8 mouse cellular contexts compared by ENCODE assay signal in the genomic region with DNA sequence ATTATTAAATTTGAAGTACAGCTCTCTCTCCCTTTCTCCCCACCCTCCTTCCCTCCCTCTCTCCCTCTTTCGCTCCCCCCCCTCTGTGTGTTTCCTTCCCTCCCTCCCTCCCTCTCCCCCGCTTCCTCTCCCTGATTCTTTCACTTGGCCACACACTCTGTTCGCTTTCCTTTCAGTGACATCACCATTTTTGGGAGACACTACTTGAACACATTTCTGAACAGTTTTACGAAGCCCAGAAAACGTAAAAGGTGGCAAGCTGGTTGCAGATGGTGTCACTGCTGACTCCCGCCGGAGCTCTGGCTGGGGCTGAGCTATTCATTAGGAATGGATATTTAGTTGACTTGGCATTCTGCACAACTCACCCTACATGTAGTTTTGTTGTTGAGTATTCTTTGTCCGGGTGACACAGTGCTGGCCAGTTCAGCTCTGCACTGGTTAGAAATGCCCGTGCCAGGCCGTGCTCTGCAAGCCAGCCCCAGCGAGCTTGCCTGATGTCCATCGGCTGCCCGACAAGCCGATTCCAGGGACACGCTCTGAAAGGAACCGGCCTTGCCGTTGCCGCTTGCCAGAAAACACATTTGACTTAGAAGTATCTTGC. TPM values are rescaled to one million over a fixed set of nuclear protein-coding genes. Genes with fewer than 3 reads are reported as not detected.
A peak's percentile ranks its signal among the peaks of the same experiment; 100 is the strongest.
DNase-seq lines count a peak whose midpoint lies in the region; ATAC-seq and TF ChIP-seq lines count a peak whose summit lies in the region.

No protein-coding gene starts in this region.

- peak; percentile 29 for DNase-seq in embryo, embryonic 11 days
- DNase-seq in embryo, embryonic 10.5 days (ENCODE audit: low spot score) = no peak
- DNase-seq in Muller cell, postnatal 12 days (ENCODE audit: inconsistent ontology term) = peak; percentile 90
- DNase-seq in heart, postnatal 0 days (ENCODE audit: low spot score) = peak; percentile 32
- peak; percentile 57 for DNase-seq in layer of hippocampus, postnatal 36 days
- DNase-seq in retina, embryonic 14.5 days (ENCODE audit: low spot score) = peak; percentile 29

- peak overlapping the region; percentile 36; the same call in 1 of the 2 replicates for H3K27ac ChIP-seq in cortical plate, adult 2 months (ENCODE audit: insufficient read depth, low read length)
- H3K27ac ChIP-seq in heart, postnatal 0 days (ENCODE audit: low read depth) = peak overlapping the region; percentile 12

- no peak for TF ChIP-seq EP300 in heart, postnatal 0 days (IDR thresholded peaks at IDR 0.05; ENCODE audit: low read depth)

- 67% methylated on average over 18 of the region's 18 CpGs for WGBS in heart, postnatal 0 days

- no peak for TF ChIP-seq CTCF in cortical plate, adult 2 months (IDR thresholded peaks at IDR 0.05; ENCODE audit: extremely low read depth, insufficient read depth, low read length)
- no peak for TF ChIP-seq CTCF in heart, postnatal 0 days (IDR thresholded peaks at IDR 0.05; ENCODE audit: low read depth)

- H3K9me3 ChIP-seq in heart, postnatal 0 days (replicated peaks; ENCODE audit: control insufficient read depth, low read length) = no peaks in the 10 kb centered on the region

- ATAC-seq in heart, postnatal 0 days (ENCODE audit: insufficient read depth, low read depth) = peak; percentile 31; the same call in 1 of the 2 replicates
- no peak for ATAC-seq in megakaryocyte progenitor cell, adult 5-6 weeks (replicated peaks; ENCODE audit: poor library complexity)

- no peaks in the 10 kb centered on the region for H3K36me3 ChIP-seq in heart, postnatal 0 days (replicated peaks; ENCODE audit: control insufficient read depth, insufficient read depth, low read length)

- no peaks in the 10 kb centered on the region for H3K27me3 ChIP-seq in heart, postnatal 0 days (ENCODE audit: control insufficient read depth, insufficient read depth, low read length)

- no peak overlapping the region for H3K4me3 ChIP-seq in cortical plate, adult 2 months (ENCODE audit: insufficient read depth, low read length)
- H3K4me3 ChIP-seq in heart, postnatal 0 days (ENCODE audit: low read depth, low read length) = no peak overlapping the region

- TF ChIP-seq POLR2A in cortical plate, adult 2 months (IDR thresholded peaks at IDR 0.05; ENCODE audit: extremely low read depth, insufficient read depth, low read length) = no peak

- no peak overlapping the region for H3K9ac ChIP-seq in heart, postnatal 0 days (replicated peaks; ENCODE audit: low read depth, low read length)

- H3K4me2 ChIP-seq in heart, postnatal 0 days (ENCODE audit: low read depth, low read length) = peak overlapping the region; percentile 30

- H3K4me1 ChIP-seq in cortical plate, adult 2 months (ENCODE audit: control insufficient read depth, insufficient read depth, low read length) = 0 out of 2 replicates have a peak, but pooled peaks cover 2% of the 10 kb centered on the region
- H3K4me1 ChIP-seq in heart, postnatal 0 days (ENCODE audit: control insufficient read depth, insufficient read depth) = no peaks in the 10 kb centered on the region

RNA-seq across cellular contexts. Expression of a gene that starts 57.7 kb away (rescaled TPM):
- polyA plus RNA-seq in cortical plate, adult 2 months (2012; rRNA removed) = 478 and 555 TPM in 2 replicates
- total RNA-seq in heart, postnatal 0 days (2014; rRNA removed; ENCODE audit: low replicate concordance) = 5.5 and 11.9 TPM in 2 replicates
- polyA plus RNA-seq in heart, postnatal 0 days (2015; fragmentation: Nextera tagmentation; extraction: Ambion mirVana) = 5.1 and 5.3 TPM in 2 replicates
- total RNA-seq in layer of hippocampus, postnatal 36 days (2021) = 100 to 1,000 TPM; 339 to 358 TPM
- total RNA-seq in megakaryocyte progenitor cell, adult 5-6 weeks (2015) = 1.9 and 3.8 TPM in 2 replicates
- total RNA-seq in megakaryocyte progenitor cell, adult 5-6 weeks (2017) = 0.50 and 3.5 TPM in 2 replicates

Comparison
In these comparisons a context has a peak if more than half of its experiments do, and no peak if none do; other contexts are left out.
1. RNA of a gene that starts 57.7 kb away (total RNA-seq): 339 to 358 TPM in layer of hippocampus, postnatal 36 days; 5.5 to 11.9 TPM in heart, postnatal 0 days and 0.50 to 3.8 TPM in megakaryocyte progenitor cell, adult 5-6 weeks; every median in the first group is over 10 times any median in the second.